Mouse (Mus musculus) G1E (cell line): ENCODE results near the gene Samd15.

Source experiments
- CTCF ChIP-seq: IDR thresholded peaks from 2 replicates; pipeline ENCODE4 v1.5.1; 2012; ENCODE audit warnings: low read depth, low read length, inconsistent platforms, mixed read lengths
- GATA1 ChIP-seq: IDR thresholded peaks from 2 replicates; pipeline ENCODE4 v1.6.1; 2012; ENCODE audit warnings: borderline replicate concordance, low read length, inconsistent platforms, mixed read lengths
- TAL1 ChIP-seq: conservative IDR thresholded peaks from 2 replicates; pipeline ENCODE4 v1.6.1; 2012; ENCODE audit warnings: low read depth, low read length, inconsistent platforms, mixed read lengths

GRCm38 (mm10) chr12:87157361-87157760 lies 42.2 kb upstream of the Samd15 start:
- TF ChIP-seq CTCF (no peak), TAL1 (no peak), GATA1 (no peak)
